Mouse (Mus musculus): ENCODE results near the gene Hoxb5. TPM values are rescaled to one million over a fixed set of nuclear protein-coding genes. Genes with fewer than 3 reads are reported as not detected.
A peak's percentile ranks its signal among the peaks of the same experiment; 100 is the strongest.

Hoxb5 gene
- polyA plus RNA-seq, 1 experiment from 2014 or later, result 5.5 TPM

- H3K27ac ChIP-seq, result peak overlapping the region; percentile 21; the same call in 1 of the 2 replicates
- under 1% methylated on average over 30 of the region's 30 CpGs for WGBS
- peaks cover 93% of the 10 kb centered on the region for H3K4me1 ChIP-seq
- peak overlapping the region; percentile 56 for H3K4me3 ChIP-seq
- no peaks in the 10 kb centered on the region for H3K36me3 ChIP-seq
- no peak for DNase-seq (ENCODE audit: low spot score)
- H3K9me3 ChIP-seq (replicated peaks), result no peaks in the 10 kb centered on the region
- peaks cover 99% of the 10 kb centered on the region for H3K27me3 ChIP-seq (ENCODE audit: low read depth, poor library complexity, severe bottlenecking)
Measured at GRCm38 (mm10) chr11:96295092-96295835, 7.9 kb upstream of the Hoxb5 start.

- H3K36me3 ChIP-seq, result peaks cover 3% of the 10 kb centered on the region; the same call in 1 of the 2 replicates
- no peaks in the 10 kb centered on the region for H3K9me3 ChIP-seq (replicated peaks)
- no peak overlapping the region for H3K4me3 ChIP-seq
- no peak overlapping the region for H3K27ac ChIP-seq
- DNase-seq (ENCODE audit: low spot score), result no peak
- 2% methylated on average over 2 of the region's 2 CpGs for WGBS
- peaks cover 100% of the 10 kb centered on the region for H3K27me3 ChIP-seq (ENCODE audit: low read depth, poor library complexity, severe bottlenecking)
- peaks cover 95% of the 10 kb centered on the region for H3K4me1 ChIP-seq
Measured at GRCm38 (mm10) chr11:96296997-96297396, 6.1 kb upstream of the Hoxb5 start.

- H3K4me1 ChIP-seq, result peaks cover 95% of the 10 kb centered on the region
- no peak for DNase-seq (ENCODE audit: low spot score)
- no peak overlapping the region for H3K4me3 ChIP-seq
- H3K27me3 ChIP-seq (ENCODE audit: low read depth, poor library complexity, severe bottlenecking), result peaks cover 100% of the 10 kb centered on the region
- no peaks in the 10 kb centered on the region for H3K9me3 ChIP-seq (replicated peaks)
- no peak overlapping the region for H3K27ac ChIP-seq
- H3K36me3 ChIP-seq, result peaks cover 3% of the 10 kb centered on the region; the same call in 1 of the 2 replicates
- 4% methylated on average over 3 of the region's 3 CpGs for WGBS
Measured at GRCm38 (mm10) chr11:96297428-96297827, 5.7 kb upstream of the Hoxb5 start.

- H3K27ac ChIP-seq, result no peak overlapping the region
- no peak for DNase-seq (ENCODE audit: low spot score)
- H3K27me3 ChIP-seq (ENCODE audit: low read depth, poor library complexity, severe bottlenecking), result peaks cover 100% of the 10 kb centered on the region
- peak overlapping the region; percentile 64 for H3K4me3 ChIP-seq
- WGBS, result 5% methylated on average over 11 of the region's 11 CpGs
- H3K4me1 ChIP-seq, result peaks cover 95% of the 10 kb centered on the region
- H3K36me3 ChIP-seq, result peaks cover 3% of the 10 kb centered on the region; the same call in 1 of the 2 replicates
- H3K9me3 ChIP-seq (replicated peaks), result no peaks in the 10 kb centered on the region
Measured at GRCm38 (mm10) chr11:96297968-96298635, 5.0 kb upstream of the Hoxb5 start.

GRCm38 (mm10) chr11:96298895-96299667, 4.1 kb upstream of the Hoxb5 start:
- Histone ChIP-seq H3K27me3 (ENCODE audit: low read depth, poor library complexity, severe bottlenecking) (peaks cover 100% of the 10 kb centered on the region), H3K4me3 (peak overlapping the region; percentile 64), H3K4me1 (peaks cover 97% of the 10 kb centered on the region), H3K27ac (peak overlapping the region; percentile 81), H3K36me3 (peaks cover 3% of the 10 kb centered on the region; the same call in 1 of the 2 replicates), H3K9me3 (replicated peaks) (no peaks in the 10 kb centered on the region)
- peak; percentile 77 for DNase-seq (ENCODE audit: low spot score)
- under 1% methylated on average over 66 of the region's 66 CpGs for WGBS

GRCm38 (mm10) chr11:96299781-96300180, 3.4 kb upstream of the Hoxb5 start:
- peaks cover 100% of the 10 kb centered on the region for H3K27me3 ChIP-seq (ENCODE audit: low read depth, poor library complexity, severe bottlenecking)
- H3K9me3 ChIP-seq (replicated peaks), result no peaks in the 10 kb centered on the region
- no peak for DNase-seq (ENCODE audit: low spot score)
- H3K27ac ChIP-seq, result peak overlapping the region; percentile 81
- peak overlapping the region; percentile 64 for H3K4me3 ChIP-seq
- WGBS, result 1% methylated on average over 9 of the region's 9 CpGs
- peaks cover 3% of the 10 kb centered on the region; the same call in 1 of the 2 replicates for H3K36me3 ChIP-seq
- H3K4me1 ChIP-seq, result peaks cover 96% of the 10 kb centered on the region

GRCm38 (mm10) chr11:96300354-96301063, 2.6 kb upstream of the Hoxb5 start:
- 1% methylated on average over 35 of the region's 35 CpGs for WGBS
- DNase-seq (ENCODE audit: low spot score), result peak; percentile 70
- Histone ChIP-seq H3K27ac (peak overlapping the region; percentile 81), H3K36me3 (peaks cover 3% of the 10 kb centered on the region; the same call in 1 of the 2 replicates), H3K4me3 (peak overlapping the region; percentile 64), H3K9me3 (replicated peaks) (no peaks in the 10 kb centered on the region), H3K27me3 (ENCODE audit: low read depth, poor library complexity, severe bottlenecking) (peaks cover 100% of the 10 kb centered on the region), H3K4me1 (peaks cover 96% of the 10 kb centered on the region)

- peaks cover 100% of the 10 kb centered on the region for H3K27me3 ChIP-seq (ENCODE audit: low read depth, poor library complexity, severe bottlenecking)
Measured at GRCm38 (mm10) chr11:96301064-96301431, 2.1 kb upstream of the Hoxb5 start.

GRCm38 (mm10) chr11:96301837-96302236, 1.3 kb upstream of the Hoxb5 start:
- H3K4me1 ChIP-seq, result peaks cover 97% of the 10 kb centered on the region
- DNase-seq (ENCODE audit: low spot score), result no peak
- 1% methylated on average over 15 of the region's 15 CpGs for WGBS
- peaks cover 3% of the 10 kb centered on the region; the same call in 1 of the 2 replicates for H3K36me3 ChIP-seq
- peak overlapping the region; percentile 68 for H3K27ac ChIP-seq
- peaks cover 100% of the 10 kb centered on the region for H3K27me3 ChIP-seq (ENCODE audit: low read depth, poor library complexity, severe bottlenecking)
- peak overlapping the region; percentile 31 for H3K4me3 ChIP-seq
- H3K9me3 ChIP-seq (replicated peaks), result no peaks in the 10 kb centered on the region

More at GRCm38 (mm10) chr11:96301064-96301431, 2.1 kb upstream of the Hoxb5 start:
- peaks cover 3% of the 10 kb centered on the region; the same call in 1 of the 2 replicates for H3K36me3 ChIP-seq
- peak overlapping the region; percentile 81 for H3K27ac ChIP-seq
- peak overlapping the region; percentile 64 for H3K4me3 ChIP-seq
- 6% methylated on average over 10 of the region's 10 CpGs for WGBS
- DNase-seq (ENCODE audit: low spot score), result no peak
- H3K4me1 ChIP-seq, result peaks cover 96% of the 10 kb centered on the region
- H3K9me3 ChIP-seq (replicated peaks), result no peaks in the 10 kb centered on the region

GRCm38 (mm10) chr11:96302381-96303150, 570 bp upstream of the Hoxb5 start:
- H3K9me3 ChIP-seq (replicated peaks), result no peaks in the 10 kb centered on the region
- H3K4me1 ChIP-seq, result peaks cover 98% of the 10 kb centered on the region
- DNase-seq (ENCODE audit: low spot score), result no peak
- peaks cover 3% of the 10 kb centered on the region; the same call in 1 of the 2 replicates for H3K36me3 ChIP-seq
- 4% methylated on average over 23 of the region's 23 CpGs for WGBS
- H3K27me3 ChIP-seq (ENCODE audit: low read depth, poor library complexity, severe bottlenecking), result peaks cover 100% of the 10 kb centered on the region
- peak overlapping the region; percentile 68 for H3K27ac ChIP-seq
- peak overlapping the region; percentile 55 for H3K4me3 ChIP-seq

GRCm38 (mm10) chr11:96304381-96305195, 1.5 kb downstream of the Hoxb5 start:
- Histone ChIP-seq H3K27ac (peak overlapping the region; percentile 85), H3K4me1 (peaks cover 98% of the 10 kb centered on the region), H3K36me3 (peaks cover 3% of the 10 kb centered on the region; the same call in 1 of the 2 replicates), H3K4me3 (peak overlapping the region; percentile 55), H3K27me3 (ENCODE audit: low read depth, poor library complexity, severe bottlenecking) (peaks cover 100% of the 10 kb centered on the region), H3K9me3 (replicated peaks) (no peaks in the 10 kb centered on the region)
- WGBS, result under 1% methylated on average over 38 of the region's 38 CpGs
- no peak for DNase-seq (ENCODE audit: low spot score)

Data from limb, embryonic 10.5 days (tissue).